Mouse (Mus musculus) spleen, adult 10 weeks (tissue): Measurements from ENCODE around the gene Ift20. TPM values are rescaled to one million over a fixed set of nuclear protein-coding genes. Genes with fewer than 3 reads are reported as not detected.

Source experiments
- polyA plus RNA-seq: library from polyadenylated mRNA; stranded (reverse); fragments of 350-450 nt; fragmentation: Illumina TruSeq; extraction: RNeasy Lipid Tissue Mini Kit (QIAGEN cat#74804); gene quantifications from one replicate; pipeline ENCODE4 v1.2.3, GENCODE M21; 2015; ENCODE audit warnings: low replicate concordance; ENCODE audit not compliant: insufficient read depth

Ift20 gene
- polyA plus RNA-seq, result 58.4 TPM

DNA sequence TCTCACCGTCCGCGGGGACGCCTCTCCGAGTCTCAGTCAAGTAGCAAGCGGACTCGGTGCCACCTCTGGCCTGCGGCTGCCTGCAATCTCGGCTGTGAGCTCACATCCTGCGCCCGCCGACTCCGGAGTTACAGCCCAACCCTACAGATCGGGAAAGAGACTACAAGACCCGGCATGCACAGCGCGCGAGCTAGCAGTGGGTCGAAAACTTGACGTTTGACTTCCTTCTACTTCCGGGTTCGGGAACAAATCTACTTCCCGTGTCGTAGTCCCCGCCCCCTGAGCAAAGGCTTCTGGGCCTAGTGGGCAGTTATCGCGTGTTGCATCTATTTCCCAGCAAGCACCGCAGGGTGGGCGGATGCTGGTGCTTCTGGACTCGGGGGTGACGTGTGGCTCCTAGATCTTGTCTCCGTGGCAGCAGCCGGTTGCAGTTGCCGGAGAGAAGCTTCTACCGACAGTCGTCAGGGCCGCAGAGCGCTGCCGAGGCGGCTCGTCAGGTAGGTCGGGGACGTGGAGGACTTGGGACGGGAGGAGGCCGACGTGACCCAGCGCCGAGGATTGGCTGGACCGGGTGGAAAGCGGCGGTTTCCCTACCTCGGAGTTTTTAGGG lies at the start of gene Ift20, which contains the start of gene Tnfaip1:
TSS of gene Ift20 (plus strand) at position 282 of the 610 bp plus-strand sequence.
TSS of gene Tnfaip1 (minus strand) at position 253 of the 610 bp plus-strand sequence.

DNA sequence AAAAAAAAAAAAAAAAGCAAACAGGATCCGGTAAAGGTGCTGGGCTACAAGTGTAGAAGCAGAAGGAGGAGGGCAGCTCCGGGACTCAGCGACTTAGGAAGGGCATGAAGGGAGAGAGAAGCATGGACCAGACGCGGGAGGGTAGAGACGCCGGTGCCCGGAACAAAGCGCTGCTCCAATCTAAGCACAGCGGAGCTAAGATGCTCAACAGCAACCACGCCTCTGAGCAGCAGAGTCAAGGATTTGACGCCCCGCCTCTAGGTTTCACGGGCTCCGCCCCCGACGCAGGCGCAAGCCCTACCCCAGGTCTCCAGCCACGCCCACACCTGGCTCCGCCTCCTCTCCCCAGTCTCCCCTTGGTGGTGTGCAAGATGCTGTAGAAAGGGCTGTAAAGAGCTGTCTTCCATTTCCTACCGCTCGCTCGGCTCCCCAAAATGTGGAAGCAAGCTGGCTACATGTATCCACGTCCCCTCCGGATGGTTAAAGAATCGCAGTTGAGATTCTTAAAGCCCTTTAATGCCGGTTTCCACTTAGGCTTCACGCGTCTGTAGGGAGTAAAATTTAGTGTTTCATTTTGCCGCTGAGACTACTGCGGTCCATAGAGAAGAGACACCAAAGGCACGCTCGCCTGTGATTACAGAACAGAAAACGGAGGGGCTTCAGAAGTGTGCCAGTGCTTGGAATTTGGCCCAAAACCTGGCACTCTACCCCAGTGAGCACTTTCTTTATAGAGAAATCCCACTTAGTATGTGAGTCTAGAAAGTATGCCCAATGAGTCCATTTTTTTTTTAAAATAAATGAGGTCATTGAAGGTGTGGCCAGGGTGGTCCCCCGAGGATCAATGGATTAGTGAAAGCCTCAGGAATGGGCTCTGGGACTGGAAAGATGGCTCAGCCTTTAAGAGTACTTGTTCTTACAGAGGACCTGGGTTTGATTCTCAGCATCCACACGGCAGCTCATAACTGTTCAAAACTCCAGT lies 38.3 kb upstream of the Ift20 start, which contains the start of gene Sarm1:
TSS of gene Sarm1 (minus strand) at position 211 of the 979 bp plus-strand sequence.

DNA sequence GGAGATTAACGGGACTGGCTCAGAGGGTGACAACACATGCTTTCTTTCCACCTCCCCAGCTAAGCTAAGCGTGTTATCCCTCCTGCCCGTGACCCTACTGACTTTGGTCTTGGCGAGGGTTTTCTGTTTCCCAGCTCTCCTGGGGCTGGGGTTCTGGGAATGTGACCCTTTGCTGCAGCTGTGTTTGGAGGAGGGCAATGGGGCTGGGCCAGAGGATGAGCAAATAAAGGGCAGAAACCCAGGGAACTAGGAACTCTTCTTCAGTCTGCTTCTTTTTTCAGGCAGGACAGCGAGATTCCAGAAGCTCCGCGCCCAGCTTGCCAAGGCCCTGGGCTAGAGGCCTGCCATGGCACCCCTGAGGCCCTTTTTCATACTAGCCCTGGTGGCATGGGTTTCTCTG lies 37.2 kb upstream of the Ift20 start, which contains the start of gene Vtn:
TSS of gene Vtn (plus strand) at position 88 of the 400 bp plus-strand sequence.

DNA sequence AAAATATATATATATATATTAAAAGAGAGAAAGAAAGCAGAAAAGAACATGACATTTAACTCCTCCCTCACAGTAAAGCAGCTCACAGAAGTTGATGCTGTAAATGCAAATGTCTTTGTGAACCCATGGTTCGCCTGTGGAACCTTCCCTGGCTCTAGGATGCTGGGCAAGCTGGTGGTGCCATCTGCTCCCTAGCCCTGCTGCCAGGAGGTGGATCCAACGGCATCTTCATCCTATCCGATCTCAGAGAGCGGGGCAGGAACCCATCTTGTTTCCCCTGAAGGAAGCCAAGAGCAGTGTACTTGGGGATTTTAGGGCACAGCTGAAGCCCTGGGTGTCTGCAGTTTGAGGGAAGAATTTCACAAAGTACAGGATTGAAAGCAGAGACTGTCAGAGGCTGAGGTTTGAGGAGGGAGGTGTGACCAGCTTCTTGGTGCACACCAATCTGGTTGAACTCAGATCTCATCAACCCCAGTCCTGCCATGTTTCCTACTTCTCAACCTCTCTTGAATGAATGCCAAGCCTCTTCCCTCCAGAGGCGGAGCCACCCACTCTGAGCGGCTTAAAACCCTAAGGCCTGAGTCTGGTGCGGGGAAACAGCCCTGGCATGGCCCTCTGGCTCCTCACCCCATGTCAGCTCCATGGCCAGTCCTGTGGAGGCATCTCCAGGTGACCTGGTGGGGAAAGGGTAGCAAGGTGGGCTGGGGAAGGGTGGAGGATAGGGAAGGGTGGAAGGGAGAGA lies 33.1 kb upstream of the Ift20 start, which contains the start of gene Sebox:
TSS of gene Sebox (plus strand) at position 539 of the 742 bp plus-strand sequence.

DNA sequence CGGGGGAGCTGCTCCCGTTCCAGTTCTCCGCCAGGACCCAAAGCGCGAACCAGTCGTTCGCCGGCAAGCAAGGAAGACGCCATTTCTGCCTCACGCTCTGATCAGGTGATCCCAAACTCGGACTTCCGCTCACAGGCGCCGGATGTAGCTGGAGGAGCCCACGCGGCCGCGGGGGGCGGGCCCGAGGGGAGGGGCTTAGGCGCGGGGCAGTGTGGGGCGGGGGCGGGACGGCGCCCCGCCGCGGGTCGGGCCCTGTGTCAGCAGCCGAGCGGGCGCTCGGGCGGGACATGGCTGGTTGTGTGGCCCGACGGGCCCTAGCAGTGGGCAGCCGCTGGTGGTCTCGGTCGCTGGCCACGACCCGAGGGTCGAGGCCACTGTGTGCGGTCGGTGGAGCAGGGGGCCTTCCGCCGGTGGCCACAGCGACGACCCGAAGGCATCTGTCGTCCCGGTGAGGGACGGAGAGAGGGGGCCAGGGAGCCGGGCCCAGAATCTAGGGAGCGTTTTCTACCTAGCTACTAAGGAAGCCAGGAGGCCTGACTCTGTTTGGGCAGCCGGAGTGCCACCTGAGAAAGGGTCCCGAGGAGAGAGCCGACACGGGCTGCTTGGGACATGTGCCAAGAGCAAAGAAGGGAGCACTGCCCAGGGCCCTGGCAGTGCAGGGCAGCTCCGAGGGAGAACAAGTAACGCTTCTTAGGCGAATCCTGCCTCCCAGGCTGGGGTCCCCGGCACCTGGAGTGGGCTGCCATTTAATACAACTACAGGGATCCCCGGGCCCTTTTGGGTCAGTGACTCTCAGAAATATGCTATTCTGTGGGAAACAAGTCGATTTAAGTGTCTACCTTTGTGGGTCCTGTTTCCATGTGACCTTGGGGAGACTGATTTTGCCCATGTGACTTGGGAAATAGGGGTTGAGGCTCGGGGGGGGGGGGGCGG lies 23.9 kb upstream of the Ift20 start, which contains the start of the genes Tmem199 and Poldip2:
TSS of gene Tmem199 (minus strand) at position 148 of the 933 bp plus-strand sequence.
TSS of gene Poldip2 (plus strand) at position 169 of the 933 bp plus-strand sequence.

DNA sequence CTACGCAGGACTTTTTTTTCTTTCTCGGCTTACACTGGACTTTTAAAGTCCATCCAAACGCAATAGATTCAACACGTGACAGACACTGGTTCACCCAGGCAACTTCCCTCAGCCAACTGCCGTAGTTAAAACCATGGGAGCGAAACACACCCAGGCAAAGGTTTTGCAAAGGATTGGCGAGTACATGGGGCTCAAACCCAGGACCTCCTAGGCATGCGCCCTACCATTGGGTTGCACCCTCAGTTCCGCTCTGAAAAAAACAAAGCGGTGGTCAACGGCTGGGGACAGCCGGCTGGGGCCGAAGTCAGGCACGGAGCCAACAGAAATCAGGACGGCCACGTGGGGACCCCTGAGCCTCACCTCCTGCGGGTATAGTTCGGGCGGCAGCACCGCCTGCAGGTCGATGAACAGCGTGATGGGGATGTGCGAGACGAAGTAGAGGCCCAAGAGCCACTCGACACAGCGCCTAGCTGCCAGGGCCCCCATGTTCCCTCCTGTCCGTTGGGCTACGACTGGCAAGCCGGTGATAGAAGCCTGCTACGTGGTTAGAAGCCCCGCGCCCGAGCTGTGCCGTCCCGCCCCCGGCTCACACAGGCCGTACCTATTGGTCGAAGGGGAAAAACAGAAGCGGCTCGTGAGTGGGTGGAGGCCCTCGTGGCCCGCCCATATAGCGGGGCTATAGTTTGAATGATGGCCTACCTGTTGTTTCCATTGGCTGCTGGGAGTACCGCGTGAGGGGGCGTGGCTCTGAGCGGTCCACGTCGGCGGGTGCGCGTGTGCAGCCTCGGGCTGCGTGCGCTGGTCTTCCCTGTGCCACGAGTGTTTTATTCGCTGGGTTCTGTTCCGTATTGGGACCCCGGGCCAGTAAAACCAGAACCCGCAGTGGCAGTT lies 14.3 kb downstream of the Ift20 start, which contains the start of gene Tmem97:
TSS of gene Tmem97 (minus strand) at position 610 of the 891 bp plus-strand sequence.

Other genes with a start within 250 kb of the Ift20 start
- 0.95 TPM for gene BC030499, start 245.5 kb upstream of the Ift20 start, polyA plus RNA-seq
- 12.5 TPM for gene Spag5, start 234.8 kb upstream of the Ift20 start, polyA plus RNA-seq
- gene Aldoc, start 213.4 kb upstream of the Ift20 start, polyA plus RNA-seq, result 4.3 TPM
- 24.8 TPM for gene Pigs, start 207.9 kb upstream of the Ift20 start, polyA plus RNA-seq
- 35.6 TPM for gene Unc119, start 192.9 kb upstream of the Ift20 start, polyA plus RNA-seq
- gene Foxn1, start 149.8 kb upstream of the Ift20 start, polyA plus RNA-seq, result not detected
- 0.10 TPM for gene Slc13a2, start 114.1 kb upstream of the Ift20 start, polyA plus RNA-seq
- gene Slc46a1, start 70.7 kb upstream of the Ift20 start, polyA plus RNA-seq, result 0.91 TPM
- gene Sarm1, start 38.6 kb upstream of the Ift20 start, polyA plus RNA-seq, result 0.37 TPM
- not detected for gene Vtn, start 37.3 kb upstream of the Ift20 start, polyA plus RNA-seq
- not detected for gene Sebox, start 32.9 kb upstream of the Ift20 start, polyA plus RNA-seq
- 41.9 TPM for gene Tmem199, start 24.2 kb upstream of the Ift20 start, polyA plus RNA-seq
- 32.6 TPM for gene Poldip2, start 24.2 kb upstream of the Ift20 start, polyA plus RNA-seq
- gene Tnfaip1, start within 50 bp of the Ift20 start, polyA plus RNA-seq, result 27.4 TPM
- gene Tmem97, start 14.4 kb downstream of the Ift20 start, polyA plus RNA-seq, result 14.5 TPM
- 34.4 TPM for gene Nlk, start 161.0 kb downstream of the Ift20 start, polyA plus RNA-seq
- gene Ccnq, start 215.4 kb downstream of the Ift20 start, polyA plus RNA-seq, result 15.7 TPM